Mouse (Mus musculus) forebrain, embryonic 10.5 days (tissue): ENCODE results near the gene Myl4. TPM values are rescaled to one million over a fixed set of nuclear protein-coding genes. Genes with fewer than 3 reads are reported as not detected.

ENCODE experiments used
- DNase-seq: peaks from one replicate; pipeline ENCODE4 v3.0.0-alpha.2; 2017; ENCODE audit warnings: low spot score; ENCODE audit errors: extremely low spot score
- H3K27ac ChIP-seq: fragments of 300-500 bp; sonication (generic); 2 replicates; pipeline ENCODE4 v1.5.1; 2016; ENCODE audit warnings: mild to moderate bottlenecking
- H3K27me3 ChIP-seq: fragments of 300-500 bp; sonication (generic); 2 replicates; pipeline ENCODE4 v1.6.1; 2016; ENCODE audit warnings: mild to moderate bottlenecking; ENCODE audit not compliant: poor library complexity, severe bottlenecking
- H3K36me3 ChIP-seq: fragments of 300-500 bp; sonication (generic); replicated peaks from 2 replicates; pipeline ENCODE4 v1.6.1; 2016; ENCODE audit warnings: mild to moderate bottlenecking, moderate library complexity
- H3K4me1 ChIP-seq: fragments of 300-500 bp; sonication (generic); 2 replicates; pipeline ENCODE4 v1.6.1; 2016
- H3K4me3 ChIP-seq: fragments of 300-500 bp; sonication (generic); 2 replicates; pipeline ENCODE4 v1.5.1; 2016; ENCODE audit warnings: mild to moderate bottlenecking, moderate library complexity
- H3K9me3 ChIP-seq: fragments of 300-500 bp; sonication (generic); 2 replicates; pipeline ENCODE4 v1.6.1; 2016; ENCODE audit warnings: mild to moderate bottlenecking, moderate library complexity
- WGBS: fragments of 180-500 bp; shearing (Covaris S2); methylation state at CpG from one replicate; pipeline ENCODE4 v1.1.7; 2016; 5-methylcytosine and 5-hydroxymethylcytosine counted together
- polyA plus RNA-seq: library from polyadenylated mRNA; unstranded; fragments of >200 nt; fragmentation: Nextera tagmentation; extraction: Ambion mirVana; gene quantifications from 2 replicates; pipeline ENCODE4 v1.2.1, GENCODE M21; 2016

Myl4 gene
- polyA plus RNA-seq, 1 experiment from 2014 or later = 0.83 TPM

- Histone ChIP-seq H3K9me3 (peaks cover 13% of the 10 kb centered on the region), H3K36me3 (no peaks in the 10 kb centered on the region), H3K4me1 (no peaks in the 10 kb centered on the region; the same call in 1 of the 2 replicates), H3K27me3 (no peaks in the 10 kb centered on the region), H3K27ac (no peak overlapping the region), H3K4me3 (no peak overlapping the region)
- no peak for DNase-seq
- WGBS = 89% methylated on average over 1 of the region's 1 CpGs
Observed at GRCm38 (mm10) chr11:104589570-104589969, 39.1 kb downstream of the Myl4 start.

GRCm38 (mm10) chr11:104590148-104590547 is 39.7 kb downstream of the Myl4 start:
- Histone ChIP-seq H3K27me3 (no peaks in the 10 kb centered on the region), H3K27ac (no peak overlapping the region), H3K4me3 (no peak overlapping the region), H3K36me3 (no peaks in the 10 kb centered on the region), H3K9me3 (peaks cover 13% of the 10 kb centered on the region), H3K4me1 (no peaks in the 10 kb centered on the region; the same call in 1 of the 2 replicates)
- DNase-seq = peak; percentile 78
- WGBS = 6% methylated on average over 8 of the region's 8 CpGs

GRCm38 (mm10) chr11:104592066-104592835 is 41.8 kb downstream of the Myl4 start:
- Histone ChIP-seq H3K4me3 (no peak overlapping the region), H3K9me3 (peaks cover 13% of the 10 kb centered on the region), H3K27me3 (no peaks in the 10 kb centered on the region), H3K4me1 (peaks cover 12% of the 10 kb centered on the region), H3K36me3 (no peaks in the 10 kb centered on the region), H3K27ac (no peak overlapping the region)
- WGBS = 79% methylated on average over 13 of the region's 13 CpGs
- no peak for DNase-seq

GRCm38 (mm10) chr11:104596365-104596764 is 45.9 kb downstream of the Myl4 start:
- WGBS = 81% methylated on average over 10 of the region's 10 CpGs
- Histone ChIP-seq H3K4me1 (peaks cover 12% of the 10 kb centered on the region), H3K27me3 (no peaks in the 10 kb centered on the region), H3K9me3 (no peaks in the 10 kb centered on the region), H3K36me3 (no peaks in the 10 kb centered on the region), H3K27ac (peak overlapping the region; percentile 56), H3K4me3 (no peak overlapping the region)
- DNase-seq = no peak

- WGBS = 90% methylated on average over 13 of the region's 13 CpGs
Observed at GRCm38 (mm10) chr11:104599265-104599945, 48.9 kb downstream of the Myl4 start.

GRCm38 (mm10) chr11:104600675-104601074 is 50.2 kb downstream of the Myl4 start:
- Histone ChIP-seq H3K27me3 (peaks cover 14% of the 10 kb centered on the region), H3K9me3 (no peaks in the 10 kb centered on the region), H3K4me1 (peaks cover 19% of the 10 kb centered on the region), H3K4me3 (no peak overlapping the region), H3K27ac (no peak overlapping the region), H3K36me3 (no peaks in the 10 kb centered on the region)
- DNase-seq = no peak
- 53% methylated on average over 4 of the region's 4 CpGs for WGBS

More at GRCm38 (mm10) chr11:104599265-104599945, 48.9 kb downstream of the Myl4 start:
- no peaks in the 10 kb centered on the region for H3K9me3 ChIP-seq
- H3K36me3 ChIP-seq = no peaks in the 10 kb centered on the region
- no peak for DNase-seq
- no peak overlapping the region for H3K27ac ChIP-seq
- H3K4me1 ChIP-seq = peaks cover 14% of the 10 kb centered on the region
- H3K27me3 ChIP-seq = peaks cover 2% of the 10 kb centered on the region; the same call in 1 of the 2 replicates
- H3K4me3 ChIP-seq = no peak overlapping the region

- no peaks in the 10 kb centered on the region for H3K36me3 ChIP-seq
- H3K27ac ChIP-seq = no peak overlapping the region
- peaks cover 48% of the 10 kb centered on the region for H3K27me3 ChIP-seq
- no peak overlapping the region for H3K4me3 ChIP-seq
- WGBS = 46% methylated on average over 6 of the region's 6 CpGs
- no peak for DNase-seq
- no peaks in the 10 kb centered on the region for H3K9me3 ChIP-seq
- peaks cover 24% of the 10 kb centered on the region for H3K4me1 ChIP-seq
Observed at GRCm38 (mm10) chr11:104604192-104604591, 53.7 kb downstream of the Myl4 start.

GRCm38 (mm10) chr11:104607491-104608245 is 57.2 kb downstream of the Myl4 start, which contains the start of gene Itgb3:
Gene Itgb3 (plus strand): TSS chr11:104608000.
- no peaks in the 10 kb centered on the region for H3K9me3 ChIP-seq
- H3K27ac ChIP-seq = peak within 1 kb of the TSS; percentile 74
- H3K4me3 ChIP-seq = peak within 1 kb of the TSS; percentile 70
- WGBS = 1% methylated on average over 44 of the region's 51 CpGs
- DNase-seq = peak; percentile 79
- no peaks in the 10 kb centered on the region for H3K36me3 ChIP-seq
- peaks cover 30% of the 10 kb centered on the region for H3K4me1 ChIP-seq
- peaks cover 82% of the 10 kb centered on the region for H3K27me3 ChIP-seq

GRCm38 (mm10) chr11:104608249-104608920 is 57.9 kb downstream of the Myl4 start:
- WGBS = under 1% methylated on average over 21 of the region's 23 CpGs
- no peak for DNase-seq
- peaks cover 30% of the 10 kb centered on the region for H3K4me1 ChIP-seq
- H3K36me3 ChIP-seq = no peaks in the 10 kb centered on the region
- H3K27ac ChIP-seq = peak overlapping the region; percentile 74
- H3K9me3 ChIP-seq = no peaks in the 10 kb centered on the region
- H3K27me3 ChIP-seq = peaks cover 83% of the 10 kb centered on the region
- peak overlapping the region; percentile 70 for H3K4me3 ChIP-seq

- H3K36me3 ChIP-seq = no peaks in the 10 kb centered on the region
- DNase-seq = no peak
- no peaks in the 10 kb centered on the region for H3K9me3 ChIP-seq
- no peak overlapping the region for H3K4me3 ChIP-seq
- peaks cover 83% of the 10 kb centered on the region for H3K27me3 ChIP-seq
- peaks cover 30% of the 10 kb centered on the region for H3K4me1 ChIP-seq
- no peak overlapping the region for H3K27ac ChIP-seq
- 67% methylated on average over 6 of the region's 6 CpGs for WGBS
Observed at GRCm38 (mm10) chr11:104609033-104609684, 58.7 kb downstream of the Myl4 start.

- no peaks in the 10 kb centered on the region for H3K9me3 ChIP-seq
- H3K27me3 ChIP-seq = peaks cover 79% of the 10 kb centered on the region
- H3K27ac ChIP-seq = no peak overlapping the region
- no peaks in the 10 kb centered on the region for H3K36me3 ChIP-seq
- 46% methylated on average over 4 of the region's 4 CpGs for WGBS
- no peak overlapping the region for H3K4me3 ChIP-seq
- DNase-seq = no peak
- peaks cover 25% of the 10 kb centered on the region for H3K4me1 ChIP-seq
Observed at GRCm38 (mm10) chr11:104609733-104610132, 59.3 kb downstream of the Myl4 start.
